Mouse (Mus musculus): Measurements from ENCODE around the gene Cdc20b.

The Cdc20b gene

GRCm38 (mm10) chr13:113100879-113101278 lies 66.0 kb downstream of the Cdc20b start, which contains the start of gene Gzma:
Gzma (minus strand) TSS chr13:113100981.
- no peak for DNase-seq (ENCODE audit: low spot score)

GRCm38 (mm10) chr13:113101804-113102203 lies 66.9 kb downstream of the Cdc20b start:
- DNase-seq (ENCODE audit: low spot score), result no peak

- DNase-seq (ENCODE audit: low spot score), result no peak
Measured at GRCm38 (mm10) chr13:113104759-113105158, 69.8 kb downstream of the Cdc20b start.

GRCm38 (mm10) chr13:113118977-113119376 lies 84.1 kb downstream of the Cdc20b start:
- DNase-seq (ENCODE audit: low spot score), result no peak

GRCm38 (mm10) chr13:113120324-113121237 lies 85.7 kb downstream of the Cdc20b start:
- DNase-seq (ENCODE audit: low spot score), result no peak

GRCm38 (mm10) chr13:113121326-113121725 lies 86.4 kb downstream of the Cdc20b start:
- no peak for DNase-seq (ENCODE audit: low spot score)

GRCm38 (mm10) chr13:113129974-113130373 lies 95.1 kb downstream of the Cdc20b start:
- DNase-seq (ENCODE audit: low spot score), result no peak

- DNase-seq (ENCODE audit: low spot score), result no peak
Measured at GRCm38 (mm10) chr13:113139597-113139996, 104.7 kb downstream of the Cdc20b start.
